Mouse (Mus musculus): ENCODE results near the gene Gm33543.

The Gm33543 gene

DNA sequence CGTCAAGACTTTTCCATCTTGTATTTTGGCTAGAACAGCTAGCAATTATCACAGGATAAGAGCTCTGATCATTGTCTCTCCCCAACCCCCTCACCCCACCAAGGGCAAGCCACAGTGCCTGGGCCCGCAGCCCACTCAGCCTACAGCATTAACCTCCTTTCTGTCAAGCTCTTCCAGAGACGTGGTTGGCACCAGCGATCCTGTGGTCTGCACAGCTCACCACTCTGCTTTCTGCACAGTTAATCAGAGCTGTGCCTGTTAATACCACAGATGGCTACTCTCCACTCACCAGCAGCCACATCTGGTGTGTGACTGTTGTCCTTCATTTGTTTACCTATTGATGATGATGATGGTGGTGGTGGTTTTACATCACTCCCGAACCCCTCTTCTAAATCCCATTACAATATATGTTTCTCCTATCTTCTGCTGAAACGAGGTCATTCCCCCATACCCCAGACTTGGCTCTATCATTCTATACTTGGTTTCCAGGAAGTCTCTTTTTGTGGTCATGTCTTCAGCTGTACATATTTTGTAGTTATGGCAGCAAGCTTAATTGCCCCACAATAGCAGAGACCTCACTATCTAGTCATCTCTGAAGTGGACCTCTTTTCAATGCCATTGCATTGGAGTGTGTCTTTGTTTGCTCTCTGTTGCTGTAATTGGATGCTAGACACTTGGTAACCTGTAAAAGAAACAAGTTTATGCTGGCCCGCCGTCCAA lies 61.7 kb downstream of the Gm33543 start:
- no peak for ATAC-seq (ENCODE audit: insufficient number of reproducible peaks, low FRiP score, low TSS enrichment)

DNA sequence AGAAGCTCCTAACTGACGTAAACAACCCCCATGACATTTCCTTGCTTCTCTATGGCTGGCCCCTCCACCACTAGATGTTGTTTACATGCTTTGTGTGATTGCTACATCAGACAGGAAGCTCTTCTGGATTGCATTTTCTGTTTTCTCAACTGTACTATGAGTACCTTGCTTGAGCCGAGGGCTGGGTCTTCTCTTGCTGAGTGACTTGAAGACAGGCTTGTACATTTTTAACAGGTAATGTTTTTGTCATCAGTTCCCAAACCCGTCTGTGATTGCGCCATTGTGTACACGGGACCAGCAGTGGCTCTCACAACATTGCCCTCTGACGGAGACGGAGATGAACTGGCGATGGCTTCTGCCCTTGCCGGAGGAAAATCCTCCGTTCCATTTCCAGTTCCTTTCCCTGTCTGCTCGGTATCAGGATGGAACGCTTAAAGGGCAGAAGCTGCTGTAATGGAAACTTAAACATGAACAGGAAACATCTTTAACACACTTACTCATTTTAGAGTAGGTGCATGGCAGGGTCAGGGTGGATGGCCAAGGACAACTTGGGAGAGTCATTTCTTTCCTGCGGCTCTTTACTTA lies 62.8 kb downstream of the Gm33543 start:
- ATAC-seq (ENCODE audit: insufficient number of reproducible peaks, low FRiP score, low TSS enrichment) = no peak

DNA sequence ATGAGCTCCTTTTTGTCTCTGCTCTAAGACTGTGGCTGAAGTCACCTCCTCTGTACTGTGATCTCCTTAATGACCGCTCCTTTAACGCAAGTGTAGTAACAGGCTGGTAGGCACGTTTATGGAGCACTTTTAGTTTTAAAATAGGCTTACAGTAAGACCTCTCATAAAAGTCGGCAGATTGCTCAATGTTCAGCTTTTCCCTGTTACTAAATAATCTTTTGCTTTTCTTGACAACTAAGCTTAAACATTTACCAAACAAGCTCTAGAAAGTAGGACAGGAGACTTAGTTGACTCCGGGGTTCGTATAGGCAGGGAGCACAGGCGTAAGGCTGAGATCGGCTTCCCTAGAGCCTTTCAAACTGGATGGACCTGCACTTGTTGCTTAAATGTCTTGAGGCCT lies 64.1 kb downstream of the Gm33543 start:
- no peak for ATAC-seq (ENCODE audit: insufficient number of reproducible peaks, low FRiP score, low TSS enrichment)

DNA sequence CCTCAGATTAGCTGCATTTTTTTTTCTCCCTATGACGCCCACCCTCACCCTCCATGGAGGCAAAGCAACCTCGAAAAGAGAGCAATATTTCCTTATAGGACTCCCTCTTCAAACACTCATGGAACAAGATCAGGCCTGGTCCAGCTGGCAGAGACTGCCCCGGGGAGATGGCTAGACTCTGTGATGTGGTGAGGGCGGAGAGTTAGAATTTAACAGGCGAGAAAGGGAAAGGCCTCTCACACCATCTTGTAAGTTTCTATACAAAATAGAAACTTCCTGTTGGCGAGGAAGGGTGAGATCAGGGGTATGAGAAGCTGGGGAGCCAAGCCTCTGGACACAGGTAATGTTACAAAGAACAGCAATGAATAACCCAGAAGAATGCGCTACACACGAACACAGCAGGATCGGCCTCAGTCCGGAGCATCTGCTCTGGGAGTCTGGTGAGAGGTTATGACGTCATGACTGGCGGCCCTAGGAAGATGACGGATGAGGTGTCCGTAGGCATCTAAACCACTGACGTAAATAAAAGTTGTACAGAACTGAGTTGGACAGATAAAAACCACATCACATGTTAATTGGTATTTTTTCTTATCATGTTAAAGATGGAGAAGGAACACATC lies 64.9 kb downstream of the Gm33543 start:
- no peak for ATAC-seq (ENCODE audit: insufficient number of reproducible peaks, low FRiP score, low TSS enrichment)

DNA sequence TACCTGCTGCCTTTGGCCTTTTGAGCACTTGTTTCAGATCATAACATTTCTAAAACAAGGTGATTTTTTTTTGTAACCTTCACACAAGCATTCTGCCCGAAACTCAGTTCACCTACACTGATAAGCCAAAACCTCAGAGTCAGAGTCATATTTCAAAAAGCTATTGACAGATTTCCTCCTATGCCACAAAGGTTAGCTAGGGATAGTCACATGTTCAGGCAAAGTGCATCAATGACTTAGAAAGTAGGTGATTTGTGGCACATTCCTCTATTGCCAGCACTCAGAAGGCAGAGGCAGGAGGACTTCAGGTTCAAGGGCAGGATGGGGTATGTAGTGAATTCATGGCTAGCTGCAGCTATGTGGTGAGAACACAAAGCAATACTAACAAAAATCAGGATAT lies 65.7 kb downstream of the Gm33543 start:
- ATAC-seq (ENCODE audit: insufficient number of reproducible peaks, low FRiP score, low TSS enrichment) = no peak

DNA sequence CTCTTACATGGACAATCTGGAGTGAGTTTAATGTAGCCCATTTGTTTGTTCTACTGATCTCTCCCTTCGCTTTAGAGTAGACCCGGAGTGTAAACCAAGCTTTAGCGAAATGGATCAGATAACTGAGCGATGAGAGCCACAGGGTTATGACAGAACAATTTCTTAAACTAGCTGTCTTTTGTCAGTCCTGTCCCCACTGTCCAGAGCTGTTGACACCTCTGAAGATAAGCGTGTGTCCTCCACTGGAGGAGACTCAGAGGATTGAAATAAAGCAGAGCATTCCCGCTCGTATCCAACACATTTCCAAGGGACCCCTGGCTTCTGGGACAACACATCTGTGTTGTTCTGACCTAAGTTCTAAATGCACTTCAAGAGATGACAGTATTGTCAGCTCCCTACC lies 67.9 kb downstream of the Gm33543 start:
- no peak for ATAC-seq (ENCODE audit: insufficient number of reproducible peaks, low FRiP score, low TSS enrichment)

DNA sequence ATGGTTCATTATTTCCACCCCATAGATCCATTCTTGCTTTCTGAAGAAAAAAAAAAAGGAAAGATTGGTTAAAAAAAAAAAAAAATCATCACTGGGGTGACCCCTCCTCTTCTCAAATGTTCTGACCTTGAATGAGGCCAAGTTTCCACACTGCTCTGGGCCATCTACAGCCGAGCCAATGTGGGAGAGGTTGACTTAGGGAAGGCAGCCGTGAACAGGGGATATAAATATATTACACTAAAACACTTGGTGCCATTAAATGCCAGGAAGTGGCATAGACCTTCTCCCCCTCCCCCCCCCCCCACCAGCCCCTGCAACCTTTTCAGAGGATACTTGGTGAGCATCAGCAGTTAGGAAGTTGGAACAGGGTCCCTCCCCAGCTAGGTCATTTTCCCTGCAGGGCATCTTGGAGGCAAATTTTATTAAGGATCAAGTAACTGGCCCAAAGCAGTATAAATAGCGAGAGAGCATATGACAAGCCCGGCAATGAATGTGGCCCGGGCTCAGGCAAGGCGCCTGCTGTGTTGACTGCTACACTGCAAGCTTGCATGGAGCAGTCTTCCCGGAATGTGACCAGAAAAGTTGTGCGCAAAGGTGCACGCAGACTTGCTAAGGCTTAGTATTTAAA lies 68.6 kb downstream of the Gm33543 start:
- ATAC-seq (ENCODE audit: insufficient number of reproducible peaks, low FRiP score, low TSS enrichment) = no peak
